In the genomic region with DNA sequence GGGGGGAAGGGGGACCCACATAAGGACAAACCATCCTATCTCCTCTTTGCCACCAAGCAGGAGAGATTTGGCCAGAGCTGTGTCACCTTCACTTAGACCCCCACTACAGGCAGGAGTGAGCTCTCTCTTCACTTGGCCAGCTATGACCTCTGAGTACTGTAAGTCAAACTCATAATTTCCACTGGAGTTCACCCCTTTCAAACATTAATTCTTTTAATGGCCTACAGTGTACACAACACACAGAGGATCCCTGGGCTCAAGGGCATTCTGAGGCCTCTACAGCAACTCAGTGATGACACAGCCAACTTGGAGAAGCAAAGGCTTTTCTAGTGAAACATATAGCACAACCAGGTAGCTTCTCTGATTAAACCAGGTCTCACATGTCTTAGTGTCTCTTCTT, we compare ENCODE assay signal across 18 mouse cellular contexts. TPM values are rescaled to one million over a fixed set of nuclear protein-coding genes. Genes with fewer than 3 reads are reported as not detected.
DNase-seq lines count a peak whose midpoint lies in the region; ATAC-seq and TF ChIP-seq lines count a peak whose summit lies in the region.
"Had no signal": no experiment of that assay in that cellular context is flagged by ENCODE, and none has a peak within 500 bp of the region (broad histone marks: within the 10 kb centered on the region; RNA-seq: fewer than 3 reads in every experiment).

No protein-coding gene starts in this region.

- no peaks in the 10 kb centered on the region for H3K36me3 ChIP-seq in kidney, postnatal 0 days (ENCODE audit: insufficient read depth, low read length)
- H3K36me3 ChIP-seq: embryonic facial prominence, embryonic 12.5 days; forebrain, embryonic 15.5 days; heart, embryonic 15.5 days; hindbrain, embryonic 10.5 days had no signal

- no peak overlapping the region for H3K9ac ChIP-seq in kidney, postnatal 0 days (ENCODE audit: low read depth, low read length)
- H3K9ac ChIP-seq: embryonic facial prominence, embryonic 12.5 days; forebrain, embryonic 15.5 days; heart, embryonic 15.5 days; hindbrain, embryonic 14.5 days had no signal

- no peak overlapping the region for H3K4me3 ChIP-seq in kidney, postnatal 0 days (replicated peaks; ENCODE audit: low read depth, low read length)
- H3K4me3 ChIP-seq: embryonic facial prominence, embryonic 12.5 days; forebrain, embryonic 15.5 days; heart, adult 2 months; heart, embryonic 15.5 days; hindbrain, embryonic 10.5 days had no signal

- peak; percentile 34 for DNase-seq in kidney, adult 18-20 months
- peak; percentile 53 to 77 for DNase-seq in kidney, adult 8-10 months
- peak; percentile 18 for DNase-seq in kidney, postnatal 0 days (ENCODE audit: low spot score)
- DNase-seq in kidney, postnatal 36 days: peak; percentile 44 to 76
- no peak for DNase-seq in natural killer cell, adult 2 months (ENCODE audit: low spot score in 2 of 2)
- DNase-seq: adrenal gland, adult 2 months; adrenal gland, postnatal 25 days; cerebellum, adult 18-20 months; cerebellum, postnatal 14 days; gastrocnemius, postnatal 10 days; heart, adult 2 months had no signal

- H3K4me1 ChIP-seq in kidney, postnatal 0 days (replicated peaks; ENCODE audit: insufficient read depth, low read length): no peaks in the 10 kb centered on the region
- H3K4me1 ChIP-seq: embryonic facial prominence, embryonic 12.5 days; forebrain, embryonic 15.5 days; heart, embryonic 15.5 days; hindbrain, embryonic 10.5 days had no signal

- no peak for TF ChIP-seq CTCF in kidney, postnatal 0 days (IDR thresholded peaks at IDR 0.05; ENCODE audit: low read depth)

- no peaks in the 10 kb centered on the region for H3K9me3 ChIP-seq in kidney, postnatal 0 days (replicated peaks; ENCODE audit: low read length)
- H3K9me3 ChIP-seq: embryonic facial prominence, embryonic 12.5 days; forebrain, embryonic 15.5 days; heart, embryonic 15.5 days; hindbrain, embryonic 10.5 days had no signal

- 0 out of 2 replicates have a peak, but pooled peaks have one; percentile 33 for ATAC-seq in kidney, postnatal 0 days (replicated peaks; ENCODE audit: low FRiP score, low read depth)
- ATAC-seq in CD4-positive, CD25-positive, alpha-beta regulatory T cell, adult 4 months: no peak
- ATAC-seq: forebrain, embryonic 15.5 days had no signal

- peak overlapping the region; percentile 66 for H3K27ac ChIP-seq in kidney, postnatal 0 days
- H3K27ac ChIP-seq: embryonic facial prominence, embryonic 12.5 days; forebrain, embryonic 15.5 days; heart, adult 2 months; heart, embryonic 15.5 days; hindbrain, embryonic 10.5 days; hindbrain, embryonic 14.5 days had no signal

- no peak overlapping the region for H3K4me2 ChIP-seq in kidney, postnatal 0 days (ENCODE audit: low read length)
- H3K4me2 ChIP-seq: embryonic facial prominence, embryonic 12.5 days; forebrain, embryonic 15.5 days; heart, embryonic 11.5 days; heart, embryonic 15.5 days; hindbrain, embryonic 14.5 days had no signal

- H3K27me3 ChIP-seq in kidney, postnatal 0 days (ENCODE audit: insufficient read depth, low read length): no peaks in the 10 kb centered on the region
- H3K27me3 ChIP-seq: embryonic facial prominence, embryonic 12.5 days; forebrain, embryonic 15.5 days; heart, embryonic 15.5 days had no signal

RNA-seq across cellular contexts. Expression of gene Aph1b, which starts 24.6 kb away (rescaled TPM):
- polyA plus RNA-seq in kidney, postnatal 0 days (2015; fragmentation: Nextera tagmentation; extraction: Ambion mirVana): 10.9 and 11.7 TPM in 2 replicates
- polyA plus RNA-seq in CD4-positive, CD25-positive, alpha-beta regulatory T cell, adult 4 months (2017; shearing (Covaris generic)): 1 to 10 TPM in 1 of 2 experiments, under 1 TPM in 1; 0.79 to 1.1 TPM

RNA-seq across cellular contexts. Expression of gene Gm10647, which starts 26.1 kb away (rescaled TPM):
- 0.29 and 0.40 TPM in 2 replicates for polyA plus RNA-seq in kidney, postnatal 0 days (2015; fragmentation: Nextera tagmentation; extraction: Ambion mirVana)
- under 1 TPM in 1 of 2 experiments, not detected in 1; 0.17 TPM for polyA plus RNA-seq in CD4-positive, CD25-positive, alpha-beta regulatory T cell, adult 4 months (2017; shearing (Covaris generic))
- polyA plus RNA-seq: adrenal gland, adult 2 months had no signal

RNA-seq across cellular contexts. Expression of gene Car12, which starts 57.2 kb away (rescaled TPM):
- polyA plus RNA-seq in kidney, postnatal 0 days (2015; fragmentation: Nextera tagmentation; extraction: Ambion mirVana): 52.5 and 60.2 TPM in 2 replicates
- polyA plus RNA-seq in CD4-positive, CD25-positive, alpha-beta regulatory T cell, adult 4 months (2017; shearing (Covaris generic)): 10 to 100 TPM in 1 of 2 experiments, 1 to 10 TPM in 1; 7.5 to 11.4 TPM
- polyA plus RNA-seq: heart, adult 2 months had no signal

Comparison
In these comparisons a context has a peak if more than half of its experiments do, and no peak if none do; other contexts are left out.
1. DNase-seq: peak in kidney, adult 18-20 months (single experiment), kidney, adult 8-10 months (2 of 2), kidney, postnatal 0 days (single experiment) and kidney, postnatal 36 days (2 of 2); none in natural killer cell, adult 2 months (0 of 2).